In the genomic region with DNA sequence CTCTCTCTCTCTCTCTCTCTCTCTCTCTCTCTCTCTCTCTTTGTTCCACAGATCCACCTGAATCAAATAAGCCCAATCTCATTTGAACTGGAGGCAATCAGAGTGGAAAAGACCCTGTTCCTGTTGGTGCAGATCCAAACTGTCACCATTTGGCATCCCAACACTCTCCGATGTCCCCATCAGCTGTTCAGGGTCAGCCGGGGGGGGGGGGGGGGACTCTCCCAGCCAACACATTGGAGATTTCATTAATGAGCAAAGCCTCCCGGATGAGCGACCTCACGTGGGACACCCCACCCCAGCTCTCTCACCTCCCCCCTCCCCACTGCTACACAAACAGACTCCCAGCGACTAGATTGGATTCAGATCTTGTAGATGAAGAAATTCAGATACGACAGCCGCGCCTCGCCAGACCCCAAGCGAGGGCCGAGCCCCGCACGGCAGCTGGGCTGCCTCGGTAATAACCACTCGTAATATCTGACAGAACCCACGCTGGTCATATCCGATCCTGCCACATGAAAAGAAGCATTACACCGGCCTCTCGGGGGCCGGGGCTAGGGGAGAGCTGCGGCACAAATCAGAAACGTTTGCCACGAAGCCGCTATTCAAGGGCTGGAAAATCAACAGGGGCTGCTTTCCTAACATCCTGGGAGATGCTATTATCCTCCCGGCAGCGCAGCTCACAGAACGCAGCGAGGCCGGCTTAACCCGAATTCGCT, we compare ENCODE assay signal across 7 mouse cellular contexts.
A peak's percentile ranks its signal among the peaks of the same experiment; 100 is the strongest.
DNase-seq lines count a peak whose midpoint lies in the region; ATAC-seq and TF ChIP-seq lines count a peak whose summit lies in the region.

No protein-coding gene starts in this region.

- peak; percentile 30 for DNase-seq in lung, embryonic 14.5 days
- DNase-seq in lung, postnatal 10 days = no peak
- DNase-seq in forebrain, embryonic 14.5 days (ENCODE audit: low spot score) = peak; percentile 67
- no peak for DNase-seq in yolk sac, embryonic 10.5 days (ENCODE audit: low spot score)
- no peak for DNase-seq in spleen, postnatal 10 days (ENCODE audit: low spot score in 2 of 2)

- ATAC-seq in lung, embryonic 14.5 days (ENCODE audit: insufficient read depth) = no peak
- ATAC-seq in forebrain, embryonic 14.5 days = 0 out of 2 replicates have a peak, but pooled peaks have one; percentile 9
- ATAC-seq in limb, embryonic 15.5 days (ENCODE audit: insufficient number of reproducible peaks, low FRiP score, low TSS enrichment, low read depth) = no peak
- ATAC-seq in stomach, embryonic 16.5 days (ENCODE audit: insufficient read depth, low FRiP score) = no peak

- no peak overlapping the region for H3K27ac ChIP-seq in lung, embryonic 14.5 days (ENCODE audit: low read depth)
- peak overlapping the region; percentile 86 for H3K27ac ChIP-seq in forebrain, embryonic 14.5 days (ENCODE audit: low read depth, low read length)
- no peak overlapping the region for H3K27ac ChIP-seq in limb, embryonic 15.5 days
- H3K27ac ChIP-seq in stomach, embryonic 16.5 days (ENCODE audit: low read length) = no peak overlapping the region

- H3K4me3 ChIP-seq in lung, embryonic 14.5 days (ENCODE audit: low read depth, low read length) = no peak overlapping the region
- no peak overlapping the region for H3K4me3 ChIP-seq in forebrain, embryonic 14.5 days (ENCODE audit: low read depth, low read length)
- no peak overlapping the region for H3K4me3 ChIP-seq in limb, embryonic 15.5 days
- 0 out of 2 replicates have a peak overlapping the region, but pooled peaks have one; percentile 11 for H3K4me3 ChIP-seq in stomach, embryonic 16.5 days (replicated peaks; ENCODE audit: low read length)

- no peaks in the 10 kb centered on the region for H3K36me3 ChIP-seq in lung, embryonic 14.5 days (ENCODE audit: insufficient read depth)
- H3K36me3 ChIP-seq in forebrain, embryonic 14.5 days (ENCODE audit: control insufficient read depth, insufficient read depth, low read length) = no peaks in the 10 kb centered on the region
- no peaks in the 10 kb centered on the region for H3K36me3 ChIP-seq in limb, embryonic 15.5 days
- H3K36me3 ChIP-seq in stomach, embryonic 16.5 days (ENCODE audit: control insufficient read depth, insufficient read depth, low read length) = no peaks in the 10 kb centered on the region

- H3K27me3 ChIP-seq in lung, embryonic 14.5 days (ENCODE audit: insufficient read depth, low read length) = no peaks in the 10 kb centered on the region
- H3K27me3 ChIP-seq in forebrain, embryonic 14.5 days (replicated peaks; ENCODE audit: control insufficient read depth, insufficient read depth, low read length) = no peaks in the 10 kb centered on the region
- H3K27me3 ChIP-seq in limb, embryonic 15.5 days = peaks cover 20% of the 10 kb centered on the region
- peaks cover 6% of the 10 kb centered on the region; the same call in 1 of the 2 replicates for H3K27me3 ChIP-seq in stomach, embryonic 16.5 days (ENCODE audit: control insufficient read depth, insufficient read depth, low read length)

- H3K9me3 ChIP-seq in lung, embryonic 14.5 days (ENCODE audit: low read depth, low read length) = no peaks in the 10 kb centered on the region
- no peaks in the 10 kb centered on the region for H3K9me3 ChIP-seq in forebrain, embryonic 14.5 days (replicated peaks; ENCODE audit: control insufficient read depth, low read length)
- no peaks in the 10 kb centered on the region for H3K9me3 ChIP-seq in limb, embryonic 15.5 days
- no peaks in the 10 kb centered on the region for H3K9me3 ChIP-seq in stomach, embryonic 16.5 days (replicated peaks; ENCODE audit: control insufficient read depth, low read length)

- peak overlapping the region; percentile 48 for H3K4me2 ChIP-seq in lung, embryonic 14.5 days
- H3K4me2 ChIP-seq in forebrain, embryonic 14.5 days (ENCODE audit: low read length) = peak overlapping the region; percentile 29
- H3K4me2 ChIP-seq in limb, embryonic 15.5 days = peak overlapping the region; percentile 29; the same call in 1 of the 2 replicates
- H3K4me2 ChIP-seq in stomach, embryonic 16.5 days (ENCODE audit: low read depth, low read length) = 0 out of 2 replicates have a peak overlapping the region, but pooled peaks have one; percentile 19

- H3K9ac ChIP-seq in lung, embryonic 14.5 days = no peak overlapping the region
- peak overlapping the region; percentile 35; the same call in 1 of the 2 replicates for H3K9ac ChIP-seq in forebrain, embryonic 14.5 days (ENCODE audit: low read length)
- H3K9ac ChIP-seq in limb, embryonic 15.5 days = no peak overlapping the region
- no peak overlapping the region for H3K9ac ChIP-seq in stomach, embryonic 16.5 days (ENCODE audit: low read length)

- WGBS in lung, embryonic 14.5 days = 21% methylated on average over 32 of the region's 32 CpGs
- WGBS in forebrain, embryonic 14.5 days = 39% methylated on average over 32 of the region's 32 CpGs
- 30% methylated on average over 31 of the region's 32 CpGs for WGBS in limb, embryonic 15.5 days
- 16% methylated on average over 32 of the region's 32 CpGs for WGBS in stomach, embryonic 16.5 days

- TF ChIP-seq CTCF in lung, embryonic 14.5 days (IDR thresholded peaks at IDR 0.05; ENCODE audit: low read depth) = no peak

- H3K4me1 ChIP-seq in lung, embryonic 14.5 days (ENCODE audit: insufficient read depth) = 0 out of 2 replicates have a peak, but pooled peaks cover under 1% of the 10 kb centered on the region
- H3K4me1 ChIP-seq in forebrain, embryonic 14.5 days (ENCODE audit: control insufficient read depth, insufficient read depth, low read length) = peaks cover 34% of the 10 kb centered on the region
- peaks cover 20% of the 10 kb centered on the region for H3K4me1 ChIP-seq in limb, embryonic 15.5 days
- peaks cover 9% of the 10 kb centered on the region; the same call in 1 of the 2 replicates for H3K4me1 ChIP-seq in stomach, embryonic 16.5 days (ENCODE audit: control insufficient read depth, insufficient read depth, low read length)

Comparison
In these comparisons a context has a peak if more than half of its experiments do, and no peak if none do; other contexts are left out.
1. DNase-seq: peak in lung, embryonic 14.5 days (single experiment) and forebrain, embryonic 14.5 days (single experiment); none in lung, postnatal 10 days (single experiment), yolk sac, embryonic 10.5 days (single experiment) and spleen, postnatal 10 days (0 of 2).
2. Peak in every context shown above with its lines, with median percentiles within 50 percentile points of each other: H3K4me2 ChIP-seq.